Mouse (Mus musculus): ENCODE measurements around the gene Gucd1. TPM values are rescaled to one million over a fixed set of nuclear protein-coding genes. Genes with fewer than 3 reads are reported as not detected.
A peak's percentile ranks its signal among the peaks of the same experiment; 100 is the strongest.
"Not testable (repeated sequence)": the region's sequence is repeated elsewhere in the genome, so short reads cannot be mapped to it uniquely, and the experiment has no call there.

The Gucd1 gene
- total RNA-seq, 1 experiment from 2014 or later: 87.2 TPM

DNA sequence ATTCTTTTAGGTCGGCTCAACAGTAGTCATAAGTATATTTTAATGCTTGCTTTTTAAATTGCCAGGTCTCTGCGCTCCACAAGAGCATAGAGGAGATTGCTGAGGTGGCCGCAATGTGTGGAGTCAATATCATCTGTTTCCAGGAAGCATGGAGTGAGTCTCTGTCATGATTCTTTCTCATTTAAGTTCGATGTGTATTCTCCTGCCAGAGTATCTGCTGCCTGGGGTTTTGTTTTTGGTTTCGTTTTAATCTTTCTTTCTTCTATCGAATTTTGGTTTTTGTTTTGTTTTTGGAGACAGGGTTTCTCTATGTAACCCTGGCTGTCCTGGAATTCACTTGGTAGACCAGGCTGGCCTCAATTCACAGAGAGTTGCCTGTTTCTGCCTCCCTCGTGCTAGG, 102.8 kb downstream of the Gucd1 start:
- no peak for ATAC-seq (ENCODE audit: extremely low read depth, insufficient number of reproducible peaks, low FRiP score, poor library complexity, severe bottlenecking)

DNA sequence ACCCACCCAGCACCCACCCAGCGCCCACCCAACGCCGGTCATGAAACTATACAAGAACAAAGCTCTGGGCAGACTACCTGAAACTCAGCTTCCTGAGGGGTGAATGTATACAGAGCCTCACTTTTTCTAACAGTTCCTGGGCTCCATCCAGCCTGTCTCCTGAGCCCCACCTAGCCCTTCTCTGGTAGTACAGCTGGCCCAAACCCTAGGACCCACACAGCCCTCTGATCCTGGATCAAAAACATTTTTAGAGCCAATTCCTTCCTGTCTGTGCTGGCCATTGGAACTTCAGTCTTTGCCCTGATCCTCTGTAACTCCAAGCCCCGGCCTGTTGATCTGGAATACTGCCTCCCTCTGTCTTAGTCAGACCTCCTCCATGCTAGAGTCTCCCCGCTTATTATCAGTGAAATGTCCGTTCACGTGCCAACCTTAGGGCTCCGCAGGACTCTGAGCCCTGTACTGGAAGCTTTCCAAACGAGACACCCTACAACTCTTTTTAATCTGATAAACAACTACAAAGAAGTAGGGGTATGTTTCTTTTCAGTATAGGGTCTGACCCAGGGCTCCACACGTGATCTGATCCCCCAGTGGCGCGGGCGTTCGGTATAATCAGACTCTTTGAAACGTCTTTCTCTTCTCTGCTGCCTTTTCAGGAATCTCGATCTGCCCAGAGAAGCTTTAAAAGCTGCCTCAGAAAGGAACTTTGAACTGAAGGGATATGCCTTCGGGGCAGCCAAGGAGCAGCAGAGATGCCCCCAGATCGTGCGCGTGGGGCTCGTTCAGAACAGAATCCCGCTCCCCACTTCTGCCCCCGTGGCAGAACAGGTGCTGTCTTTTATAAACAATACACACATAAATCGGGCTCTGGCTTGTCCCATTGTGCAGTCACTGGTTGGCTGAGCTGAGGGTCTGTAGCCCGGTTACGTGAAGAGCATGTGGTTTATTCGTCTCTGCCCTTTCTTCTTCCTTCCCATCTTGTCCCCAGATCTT, 105.4 kb downstream of the Gucd1 start:
- no peak for ATAC-seq (ENCODE audit: extremely low read depth, insufficient number of reproducible peaks, low FRiP score, poor library complexity, severe bottlenecking)

DNA sequence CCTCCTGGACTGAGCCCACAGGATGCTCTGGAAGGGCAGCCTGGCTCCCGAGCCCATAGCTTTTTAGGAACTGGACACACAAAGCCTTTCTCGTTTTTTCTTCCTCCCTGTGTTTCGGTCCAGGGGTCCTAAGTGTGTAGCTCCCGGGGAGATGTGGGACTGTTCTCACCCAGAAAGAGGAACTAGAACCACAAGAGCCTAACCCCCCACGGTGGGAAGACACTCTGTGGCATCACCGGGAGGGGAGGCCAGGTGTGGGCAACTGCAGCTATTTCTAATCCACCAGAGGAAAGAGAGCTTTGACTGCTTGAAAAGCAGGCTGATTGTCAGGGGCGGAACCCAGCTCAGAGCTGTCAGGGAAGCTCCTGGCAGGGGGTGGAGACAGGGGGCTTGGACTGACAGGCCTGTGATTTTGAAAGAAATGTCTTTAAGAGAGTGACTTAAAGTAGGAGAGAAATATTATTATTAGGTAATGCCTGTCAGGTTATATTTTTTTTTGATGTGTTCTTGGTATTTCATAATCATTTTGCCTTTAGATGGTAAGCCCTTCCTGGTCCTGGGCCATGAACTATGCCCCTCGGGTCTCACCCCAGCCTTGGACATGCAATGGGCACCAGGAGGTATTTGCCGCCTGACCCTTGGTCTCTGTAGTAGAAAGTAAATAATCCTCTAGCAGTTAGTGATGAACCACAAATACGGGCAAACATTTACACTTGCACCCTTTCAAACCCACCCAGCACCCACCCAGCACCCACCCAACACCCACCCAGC, 106.2 kb downstream of the Gucd1 start:
- 0 out of 2 replicates have a peak, but pooled peaks have one; percentile 16 for ATAC-seq (ENCODE audit: extremely low read depth, insufficient number of reproducible peaks, low FRiP score, poor library complexity, severe bottlenecking)

DNA sequence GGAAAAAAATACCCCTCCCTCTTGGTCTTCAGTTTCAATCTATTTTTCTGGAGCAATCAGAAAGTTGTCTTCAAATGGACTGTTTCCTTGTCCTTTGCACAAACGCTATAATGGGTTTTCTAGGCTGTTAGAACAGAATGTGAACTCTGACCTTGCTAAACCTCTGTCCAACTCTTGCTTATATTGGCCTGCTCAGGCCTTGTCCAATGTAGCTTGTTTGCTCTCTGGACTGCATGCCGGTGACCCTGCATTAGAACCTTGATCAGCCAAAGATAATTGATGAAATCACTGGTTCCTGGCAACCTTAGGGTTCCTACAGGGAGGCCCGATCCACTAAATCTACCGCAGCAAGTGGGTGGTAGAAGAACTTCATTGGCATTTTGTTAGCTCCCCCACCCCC, 110.0 kb downstream of the Gucd1 start:
- no peak for ATAC-seq (ENCODE audit: extremely low read depth, insufficient number of reproducible peaks, low FRiP score, poor library complexity, severe bottlenecking)

DNA sequence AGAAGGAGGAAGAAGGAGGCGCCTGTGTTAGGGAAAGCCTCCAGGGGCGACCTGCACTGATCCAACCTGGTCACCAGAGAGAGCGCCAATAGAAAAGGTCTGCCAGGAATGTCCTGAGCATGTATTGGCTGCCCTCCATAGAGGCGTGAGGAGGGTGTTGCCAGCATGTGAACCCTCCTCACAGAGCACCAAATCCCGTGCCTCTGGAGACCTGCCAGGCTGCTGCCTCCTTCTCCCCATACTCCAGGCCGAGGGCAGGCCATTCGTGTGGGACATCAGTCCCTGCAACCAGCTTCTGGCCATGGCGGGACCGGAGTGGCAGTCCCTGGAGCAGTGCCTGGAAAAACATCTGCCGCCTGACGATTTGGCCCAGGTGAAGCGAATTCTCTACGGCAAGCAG, 111.0 kb downstream of the Gucd1 start:
- ATAC-seq (ENCODE audit: extremely low read depth, insufficient number of reproducible peaks, low FRiP score, poor library complexity, severe bottlenecking): no peak

DNA sequence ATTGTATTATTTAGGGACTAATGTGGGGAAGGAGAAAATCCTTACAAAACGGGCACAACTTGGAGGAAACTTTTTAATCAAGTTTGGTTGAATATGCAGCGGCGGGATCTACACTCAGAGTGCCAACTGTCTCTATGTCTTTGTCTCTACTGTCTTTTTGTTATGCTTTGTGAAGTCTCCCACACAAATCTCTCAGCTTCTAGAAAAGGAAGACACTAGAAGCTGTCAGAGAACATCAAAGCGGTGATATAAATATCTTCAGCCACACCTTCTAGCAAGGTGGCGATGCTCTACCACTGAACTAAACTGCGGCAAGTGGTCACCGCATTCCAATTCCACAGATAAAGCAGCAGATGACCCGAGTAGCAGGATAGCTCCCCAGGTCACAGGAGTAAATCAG, 111.9 kb downstream of the Gucd1 start:
- ATAC-seq (ENCODE audit: extremely low read depth, insufficient number of reproducible peaks, low FRiP score, poor library complexity, severe bottlenecking): no peak

DNA sequence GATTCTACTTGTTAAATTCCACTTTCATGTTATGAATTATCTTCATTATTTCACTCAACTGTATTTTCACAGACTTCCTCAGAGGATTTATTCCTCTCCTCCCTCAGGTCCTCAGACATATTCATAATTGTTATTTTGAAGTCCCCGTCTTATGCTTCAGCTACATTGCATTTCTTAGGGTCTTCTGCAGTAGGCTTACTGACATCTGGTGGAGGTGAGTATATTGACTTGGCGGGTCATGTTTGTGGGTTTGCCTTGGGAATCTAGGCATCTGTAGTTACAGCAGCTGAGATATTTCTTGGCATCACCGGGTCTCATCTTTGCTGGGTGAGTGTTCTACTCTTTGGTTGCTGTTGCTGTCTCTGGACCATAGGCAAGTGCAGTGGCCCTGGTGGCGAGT, 116.8 kb downstream of the Gucd1 start, which contains the start of gene Upb1:
TSS of gene Upb1 (plus strand) at position 158 of the 400 bp plus-strand sequence.
- no peak for ATAC-seq (ENCODE audit: extremely low read depth, insufficient number of reproducible peaks, low FRiP score, poor library complexity, severe bottlenecking)

DNA sequence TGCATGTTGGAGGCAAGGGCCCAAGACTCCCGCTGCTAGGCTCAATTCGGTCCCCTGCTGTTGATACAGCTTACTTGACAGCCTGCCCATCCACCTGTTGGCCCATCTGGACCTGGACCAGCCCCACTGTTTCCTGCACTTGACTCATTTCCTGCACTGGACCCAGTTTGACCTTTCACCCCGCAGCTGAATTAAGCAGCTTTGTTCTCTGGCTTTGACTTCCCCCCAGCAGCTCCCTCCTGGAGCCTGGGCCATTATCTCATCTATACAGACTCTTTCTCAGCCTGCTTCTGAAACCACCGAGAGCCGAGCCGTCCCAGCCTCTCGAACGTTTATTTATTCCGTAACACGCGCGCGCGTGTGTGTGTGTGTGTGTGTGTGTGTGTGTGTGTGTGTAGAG, 120.8 kb downstream of the Gucd1 start:
- ATAC-seq (ENCODE audit: extremely low read depth, insufficient number of reproducible peaks, low FRiP score, poor library complexity, severe bottlenecking): no peak

DNA sequence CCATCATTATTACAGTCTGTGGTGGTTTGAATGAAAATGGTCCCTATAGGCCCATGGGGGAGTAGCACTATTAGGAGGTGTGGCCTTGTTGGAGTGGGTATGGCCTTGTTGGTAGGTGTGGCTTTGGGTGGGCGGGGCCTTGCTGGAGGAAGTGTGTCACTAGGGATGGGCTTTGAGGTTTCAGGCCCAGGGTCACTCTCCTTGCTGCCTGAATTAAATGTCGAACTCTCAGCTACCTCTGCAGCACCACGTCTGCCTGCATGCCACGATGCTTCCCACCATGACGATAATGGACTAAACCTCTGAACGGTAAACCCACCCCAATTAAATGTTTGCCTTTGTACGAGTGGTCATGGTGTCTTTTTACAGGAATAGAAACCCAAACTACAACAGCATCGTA, 123.0 kb downstream of the Gucd1 start:
- no peak for ATAC-seq (ENCODE audit: extremely low read depth, insufficient number of reproducible peaks, low FRiP score, poor library complexity, severe bottlenecking)

DNA sequence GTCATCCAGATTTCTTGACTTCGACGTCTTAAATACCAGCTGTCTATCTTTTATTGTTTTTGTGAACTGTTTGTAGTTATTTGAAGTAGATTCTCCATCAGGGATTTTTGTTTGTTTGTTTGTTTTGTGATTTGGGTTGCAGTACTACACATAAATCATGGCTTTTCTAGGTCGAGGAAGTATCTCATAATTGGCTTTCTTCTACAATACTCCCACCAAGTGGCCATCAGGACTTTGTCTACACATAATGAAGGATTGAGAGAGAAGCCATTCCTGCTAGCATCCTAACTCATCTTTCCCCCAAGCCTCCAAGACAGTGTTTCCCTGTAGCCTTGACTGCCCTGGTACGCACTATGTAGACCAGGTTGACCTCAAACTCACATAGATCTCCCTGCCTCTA, 126.9 kb downstream of the Gucd1 start:
- ATAC-seq (ENCODE audit: extremely low read depth, insufficient number of reproducible peaks, low FRiP score, poor library complexity, severe bottlenecking): no peak

DNA sequence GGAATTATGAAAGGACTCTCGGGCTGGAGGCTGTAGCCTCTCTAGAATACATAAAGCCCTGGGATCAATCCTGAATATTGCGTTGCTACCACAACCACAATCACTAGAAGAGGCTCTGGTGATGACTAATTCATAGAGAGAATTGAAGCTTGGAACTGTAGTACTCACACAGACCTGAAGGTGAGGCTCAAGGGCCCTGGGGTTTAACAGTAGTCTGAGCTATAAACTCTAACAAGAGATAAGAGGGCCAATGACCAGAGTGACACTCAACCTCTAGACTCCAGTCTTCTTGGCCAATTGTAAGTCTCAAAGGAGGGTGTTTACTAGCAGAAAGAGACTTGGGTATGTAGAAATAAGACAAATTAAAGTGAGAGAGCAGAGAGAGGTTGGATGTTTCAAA, 127.6 kb downstream of the Gucd1 start:
- ATAC-seq (ENCODE audit: extremely low read depth, insufficient number of reproducible peaks, low FRiP score, poor library complexity, severe bottlenecking): 0 out of 2 replicates have a peak, but pooled peaks have one; percentile 36

DNA sequence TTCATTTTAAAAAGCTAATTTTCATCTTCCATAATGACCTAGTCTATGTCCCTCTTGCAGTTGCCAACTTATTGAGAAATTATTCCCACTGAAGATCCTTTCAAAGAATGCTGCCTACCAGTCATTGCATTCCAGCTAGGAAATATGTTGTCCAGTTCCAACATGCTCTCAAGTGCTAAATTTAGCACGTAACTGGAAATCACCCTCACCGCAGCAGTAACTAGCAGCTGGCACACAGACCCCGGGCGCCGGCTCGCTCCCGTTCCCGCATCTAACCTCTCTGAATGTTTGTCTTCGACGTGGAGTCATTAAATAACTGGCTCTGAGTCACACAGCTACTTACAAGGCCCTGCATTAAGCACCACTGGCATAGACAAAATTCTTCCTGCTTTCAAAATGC, 139.1 kb downstream of the Gucd1 start:
- ATAC-seq (ENCODE audit: extremely low read depth, insufficient number of reproducible peaks, low FRiP score, poor library complexity, severe bottlenecking): no peak

DNA sequence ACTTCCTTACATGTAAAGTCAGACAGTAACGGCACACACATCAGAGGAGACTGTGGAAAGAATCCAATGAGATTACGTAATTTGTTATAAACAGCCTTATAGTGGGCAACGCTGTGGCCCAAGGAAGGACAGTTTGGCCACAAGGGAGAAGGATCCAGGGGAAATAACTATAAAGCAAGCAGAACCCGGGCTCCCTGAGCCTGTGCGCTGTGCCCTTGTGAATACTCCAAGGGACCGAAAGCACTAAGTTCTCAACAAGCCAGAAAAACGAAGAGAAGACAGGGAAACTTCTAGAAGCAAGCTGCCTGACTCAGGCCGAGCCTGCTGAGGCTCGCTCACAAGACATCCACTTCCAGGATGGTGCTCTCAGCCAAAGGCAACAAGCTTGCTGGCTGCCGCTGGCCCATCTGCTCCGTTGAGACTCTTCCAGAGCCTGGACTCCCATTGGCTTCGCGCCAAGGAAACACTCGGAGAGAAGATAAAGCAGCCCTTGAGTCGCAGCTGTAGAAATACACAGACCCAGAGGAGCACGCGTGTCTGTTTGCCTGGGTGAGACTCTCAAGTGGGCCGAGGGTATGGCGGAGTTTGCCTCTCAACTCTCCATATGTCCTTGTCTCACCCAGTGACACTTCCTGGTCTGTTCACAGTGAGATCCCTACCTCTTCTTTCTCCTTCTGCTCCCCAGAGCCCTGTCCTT, 144.0 kb downstream of the Gucd1 start:
- ATAC-seq (ENCODE audit: extremely low read depth, insufficient number of reproducible peaks, low FRiP score, poor library complexity, severe bottlenecking): not testable (repeated sequence)

DNA sequence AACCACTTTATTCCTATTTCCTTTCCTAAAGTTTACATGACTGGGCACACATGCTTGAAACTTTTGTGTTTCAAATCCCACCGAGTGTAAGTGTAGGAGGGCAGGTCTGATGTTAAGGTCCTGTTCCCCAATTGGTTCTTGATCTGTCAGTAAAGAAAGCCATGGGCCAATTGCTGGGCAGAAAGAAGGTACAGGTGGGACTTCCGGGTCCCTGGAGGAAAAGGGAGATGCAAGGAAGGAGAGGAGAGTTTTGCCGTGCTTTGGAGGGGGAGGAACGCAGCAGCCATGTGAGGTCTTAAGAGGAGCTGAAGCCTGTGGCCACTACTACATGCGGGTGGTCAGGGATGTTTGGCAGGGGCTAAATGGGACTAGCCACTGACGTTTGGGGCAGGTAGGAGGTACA, 152.5 kb downstream of the Gucd1 start:
- peak; percentile 36 for ATAC-seq (ENCODE audit: extremely low read depth, insufficient number of reproducible peaks, low FRiP score, poor library complexity, severe bottlenecking)

DNA sequence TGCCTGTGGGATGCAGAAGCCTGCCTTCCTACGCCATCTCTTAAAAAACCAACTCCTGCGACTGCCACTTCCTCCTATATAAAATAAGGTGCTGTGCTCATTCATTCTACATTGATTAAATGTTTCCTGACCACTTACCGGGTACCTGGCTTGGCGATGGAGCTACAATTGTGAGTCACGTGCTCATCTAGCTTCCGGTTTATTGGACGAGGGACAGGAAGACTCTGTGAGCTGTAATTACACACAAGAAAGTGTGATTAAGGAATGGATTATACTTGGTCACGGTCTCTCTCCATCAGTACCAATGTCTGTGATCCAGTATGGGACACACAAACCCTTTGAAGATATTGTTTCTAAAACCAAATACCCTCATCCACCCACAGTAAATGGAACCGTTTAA, 153.0 kb downstream of the Gucd1 start:
- ATAC-seq (ENCODE audit: extremely low read depth, insufficient number of reproducible peaks, low FRiP score, poor library complexity, severe bottlenecking): no peak

DNA sequence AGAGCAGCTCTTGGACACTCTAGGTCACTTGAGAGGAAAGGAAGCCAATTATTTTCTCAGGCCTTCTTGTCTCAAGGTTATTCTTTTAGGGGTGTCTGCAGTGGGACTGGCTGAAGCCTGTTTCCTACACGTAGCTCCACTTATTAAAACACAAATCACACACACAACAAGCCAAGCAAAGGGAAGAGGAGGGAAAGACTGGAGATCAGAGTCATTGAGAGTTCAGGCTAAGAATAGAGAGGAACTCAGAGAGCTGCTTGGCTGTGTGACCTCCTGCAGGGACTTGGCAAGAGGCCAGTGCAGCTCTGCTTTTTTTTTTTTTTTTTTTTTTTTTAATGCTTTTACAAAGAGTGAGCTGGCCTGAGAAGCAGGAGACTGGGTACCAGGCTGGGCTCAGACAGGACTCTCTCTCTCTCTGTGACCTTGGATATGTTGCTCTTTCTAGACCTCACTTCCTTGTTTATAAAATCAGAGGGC, 153.5 kb downstream of the Gucd1 start:
- ATAC-seq (ENCODE audit: extremely low read depth, insufficient number of reproducible peaks, low FRiP score, poor library complexity, severe bottlenecking): not testable (repeated sequence)

DNA sequence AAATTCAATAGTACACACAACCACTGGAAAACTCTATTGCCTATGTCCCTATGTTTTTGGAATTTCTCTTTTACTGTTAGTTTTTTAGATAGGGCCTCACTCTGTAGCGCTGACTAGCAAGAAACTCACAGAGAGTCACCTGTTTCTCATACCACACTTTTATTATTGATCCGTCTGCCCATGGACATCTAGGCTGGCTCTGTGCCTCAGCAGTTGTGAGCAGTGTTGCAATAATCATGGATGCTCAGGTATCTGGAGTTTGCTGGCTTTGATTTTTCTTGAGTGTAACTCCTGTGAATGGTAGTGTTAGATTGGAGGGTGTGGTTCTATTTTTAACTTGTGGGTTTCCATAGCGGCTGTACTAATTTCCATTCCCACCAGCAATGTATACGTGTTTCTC, 162.4 kb downstream of the Gucd1 start:
- ATAC-seq (ENCODE audit: extremely low read depth, insufficient number of reproducible peaks, low FRiP score, poor library complexity, severe bottlenecking): no peak

DNA sequence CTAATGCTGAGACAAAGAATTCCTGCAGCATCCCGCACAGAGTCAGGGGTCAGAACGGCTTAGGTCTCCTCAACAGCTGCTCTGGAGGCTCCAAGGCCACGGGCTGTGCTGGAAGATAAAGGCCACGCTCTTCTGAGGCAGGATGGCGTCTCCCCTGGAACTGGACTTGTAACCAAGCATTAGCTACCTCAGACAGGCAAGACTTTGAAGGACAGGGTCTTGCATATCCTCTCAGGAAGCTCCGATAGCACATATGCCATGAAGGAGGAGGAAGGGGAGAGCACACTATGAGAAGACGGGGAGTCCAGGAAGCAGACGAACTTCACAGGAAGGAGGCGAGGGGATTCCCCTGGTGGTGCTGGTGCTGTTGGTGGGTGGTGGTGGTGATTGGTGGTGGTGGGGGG, 163.9 kb downstream of the Gucd1 start:
- 0 out of 2 replicates have a peak, but pooled peaks have one; percentile 19 for ATAC-seq (ENCODE audit: extremely low read depth, insufficient number of reproducible peaks, low FRiP score, poor library complexity, severe bottlenecking)

DNA sequence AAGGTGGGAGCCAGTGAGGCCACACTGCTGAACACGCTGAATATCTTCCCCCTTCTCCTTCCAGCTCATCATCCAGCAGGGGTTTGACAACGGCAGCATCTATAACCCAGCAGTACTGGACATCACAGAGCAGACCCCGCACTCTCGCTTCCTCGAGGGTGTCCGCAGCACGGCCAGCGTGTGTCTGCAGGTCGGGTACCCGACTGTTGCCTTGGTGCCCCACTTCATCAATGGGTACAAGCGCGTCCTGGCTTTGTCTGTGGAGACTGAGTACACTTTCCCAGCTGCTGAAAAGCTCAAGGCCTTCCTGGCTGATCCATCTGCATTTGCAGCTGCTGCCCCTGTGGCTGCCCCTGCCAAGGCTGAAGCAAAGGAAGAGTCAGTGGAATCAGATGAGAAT, 165.2 kb downstream of the Gucd1 start:
- ATAC-seq (ENCODE audit: extremely low read depth, insufficient number of reproducible peaks, low FRiP score, poor library complexity, severe bottlenecking): no peak

Data from neutrophil, adult 5-6 weeks (primary cell).